Mouse (Mus musculus) E14TG2a.4 (cell line): ENCODE results near the gene Gnmt.
A peak's percentile ranks its signal among the peaks of the same experiment; 100 is the strongest.

Experiments
- H3K27me3 ChIP-seq: 2 replicates; pipeline ENCODE4 v1.6.1; 2014; ENCODE audit warnings: low read length, control low read depth; ENCODE audit not compliant: insufficient read depth
- H3K36me3 ChIP-seq: 2 replicates; pipeline ENCODE4 v1.6.1; 2014; ENCODE audit warnings: low read length, control low read depth; ENCODE audit not compliant: insufficient read depth
- H3K4me1 ChIP-seq: replicated peaks from 2 replicates; pipeline ENCODE4 v1.6.1; 2014; ENCODE audit warnings: low read depth, low read length, control low read depth
- H3K4me3 ChIP-seq: replicated peaks from 2 replicates; pipeline ENCODE4 v1.5.1; 2014; ENCODE audit warnings: mild to moderate bottlenecking, low read length
- H3K9me3 ChIP-seq: 2 replicates; pipeline ENCODE4 v1.6.1; 2014; ENCODE audit warnings: low read length, control low read depth
- CTCF ChIP-seq: conservative IDR thresholded peaks from 2 replicates; pipeline ENCODE4 v1.5.1; 2014; ENCODE audit warnings: low read length
- NANOG ChIP-seq: IDR thresholded peaks from 2 replicates; pipeline ENCODE4 v1.6.1; 2014; ENCODE audit warnings: borderline replicate concordance, low read length, mixed read lengths
- POU5F1 ChIP-seq: IDR thresholded peaks from 2 replicates; pipeline ENCODE4 v1.6.1; 2014; ENCODE audit warnings: low read length, borderline replicate concordance

Gene Gnmt

GRCm38 (mm10) chr17:46678416-46678815 lies 50.6 kb downstream of the Gnmt start, which contains the start of gene Mea1:
Gene Mea1 (plus strand): TSS chr17:46678793.
- no peaks in the 10 kb centered on the region for H3K9me3 ChIP-seq
- H3K4me1 ChIP-seq: peaks cover 80% of the 10 kb centered on the region
- H3K36me3 ChIP-seq: peaks cover 56% of the 10 kb centered on the region
- H3K4me3 ChIP-seq: peak within 1 kb of the TSS; percentile 93
- no peaks in the 10 kb centered on the region for H3K27me3 ChIP-seq
- no peak for TF ChIP-seq NANOG
- no peak for TF ChIP-seq CTCF
- no peak for TF ChIP-seq POU5F1
